Comparison of ENCODE assay signal across 9 mouse cellular contexts in the genomic region with DNA sequence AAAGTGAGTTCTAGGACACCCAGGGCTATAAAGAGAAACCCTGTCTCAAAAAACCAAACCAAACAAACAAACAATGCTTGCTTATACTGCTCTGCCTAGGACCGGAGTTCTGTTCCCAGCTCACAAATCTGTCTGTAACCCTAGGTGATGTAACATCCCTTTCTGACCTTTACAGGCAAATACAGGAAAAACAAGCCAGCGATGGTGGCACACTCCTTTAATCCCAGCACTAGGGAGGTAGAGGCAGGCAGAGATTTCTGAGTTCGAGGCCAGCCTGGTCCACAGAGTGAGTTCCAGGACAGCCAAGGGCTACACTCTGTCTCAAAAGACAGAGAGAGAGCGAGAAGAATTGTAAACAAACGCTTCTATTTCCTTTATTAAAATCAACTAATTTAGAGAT. TPM values are rescaled to one million over a fixed set of nuclear protein-coding genes. Genes with fewer than 3 reads are reported as not detected.
DNase-seq lines count a peak whose midpoint lies in the region; ATAC-seq and TF ChIP-seq lines count a peak whose summit lies in the region.
"Had no signal": no experiment of that assay in that cellular context is flagged by ENCODE, and none has a peak within 500 bp of the region (broad histone marks: within the 10 kb centered on the region; RNA-seq: fewer than 3 reads in every experiment).

No protein-coding gene starts in this region.

- H3K4me1 ChIP-seq in cerebellum, adult 2 months (ENCODE audit: control insufficient read depth, insufficient read depth, low read length): peaks cover 2% of the 10 kb centered on the region; the same call in 1 of the 2 replicates
- peaks cover 21% of the 10 kb centered on the region for H3K4me1 ChIP-seq in liver, embryonic 12.5 days
- H3K4me1 ChIP-seq in liver, embryonic 11.5 days (replicated peaks; ENCODE audit: control insufficient read depth, insufficient read depth, low read length): peaks cover 3% of the 10 kb centered on the region; the same call in 1 of the 2 replicates
- peaks cover 15% of the 10 kb centered on the region for H3K4me1 ChIP-seq in hindbrain, embryonic 16.5 days (ENCODE audit: control insufficient read depth, insufficient read depth, low read depth, low read length)
- peaks cover 10% of the 10 kb centered on the region; the same call in 1 of the 2 replicates for H3K4me1 ChIP-seq in stomach, embryonic 14.5 days (ENCODE audit: control insufficient read depth, insufficient read depth, low read length)

- ATAC-seq in liver, embryonic 12.5 days: no peak
- no peak for ATAC-seq in liver, embryonic 11.5 days (replicated peaks; ENCODE audit: low FRiP score)
- ATAC-seq in hindbrain, embryonic 16.5 days: no peak
- ATAC-seq in stomach, embryonic 14.5 days (ENCODE audit: insufficient number of reproducible peaks, insufficient read depth, low FRiP score, low read depth): no peak

- H3K27ac ChIP-seq in cerebellum, adult 2 months (ENCODE audit: insufficient read depth, low read length): no peak overlapping the region
- H3K27ac ChIP-seq in liver, embryonic 12.5 days: no peak overlapping the region
- no peak overlapping the region for H3K27ac ChIP-seq in liver, embryonic 11.5 days (ENCODE audit: low read depth, low read length)
- peak overlapping the region; percentile 97 for H3K27ac ChIP-seq in hindbrain, embryonic 16.5 days (ENCODE audit: low read depth, low read length)
- H3K27ac ChIP-seq in stomach, embryonic 14.5 days (ENCODE audit: low read length): peak overlapping the region; percentile 75; the same call in 1 of the 2 replicates

- no peak for TF ChIP-seq CTCF in cerebellum, adult 2 months (IDR thresholded peaks at IDR 0.05; ENCODE audit: borderline replicate concordance, insufficient read depth, low read depth, low read length)

- H3K36me3 ChIP-seq in liver, embryonic 12.5 days: peaks cover 15% of the 10 kb centered on the region
- peaks cover 11% of the 10 kb centered on the region; the same call in 1 of the 2 replicates for H3K36me3 ChIP-seq in liver, embryonic 11.5 days (ENCODE audit: control insufficient read depth, insufficient read depth, low read length)
- peaks cover 16% of the 10 kb centered on the region for H3K36me3 ChIP-seq in hindbrain, embryonic 16.5 days (ENCODE audit: control insufficient read depth, insufficient read depth, low read length)
- H3K36me3 ChIP-seq in stomach, embryonic 14.5 days (ENCODE audit: control insufficient read depth, insufficient read depth, low read length): peaks cover 14% of the 10 kb centered on the region; the same call in 1 of the 2 replicates

- H3K4me2 ChIP-seq in liver, embryonic 12.5 days: peak overlapping the region; percentile 83
- H3K4me2 ChIP-seq in liver, embryonic 11.5 days: no peak overlapping the region; the same call in 1 of the 2 replicates
- H3K4me2 ChIP-seq in hindbrain, embryonic 16.5 days (ENCODE audit: low read length): peak overlapping the region; percentile 68
- no peak overlapping the region for H3K4me2 ChIP-seq in stomach, embryonic 14.5 days (replicated peaks; ENCODE audit: low read depth, low read length)

- TF ChIP-seq POLR2A in cerebellum, adult 2 months (IDR thresholded peaks at IDR 0.05; ENCODE audit: borderline replicate concordance, insufficient read depth, low read length): no peak

- H3K27me3 ChIP-seq in cerebellum, adult 2 months (ENCODE audit: control insufficient read depth, insufficient read depth, low read length): no peaks in the 10 kb centered on the region
- H3K27me3 ChIP-seq in liver, embryonic 12.5 days (replicated peaks): no peaks in the 10 kb centered on the region
- H3K27me3 ChIP-seq in liver, embryonic 11.5 days (replicated peaks; ENCODE audit: control insufficient read depth, insufficient read depth, low read length): no peaks in the 10 kb centered on the region
- H3K27me3 ChIP-seq in hindbrain, embryonic 16.5 days (replicated peaks; ENCODE audit: control insufficient read depth, insufficient read depth, low read length): no peaks in the 10 kb centered on the region
- no peaks in the 10 kb centered on the region for H3K27me3 ChIP-seq in stomach, embryonic 14.5 days (ENCODE audit: control insufficient read depth, insufficient read depth, low read length)

- peak overlapping the region; percentile 12 for H3K4me3 ChIP-seq in cerebellum, adult 2 months (replicated peaks; ENCODE audit: insufficient read depth, low read depth, low read length)
- H3K4me3 ChIP-seq in liver, embryonic 12.5 days: no peak overlapping the region
- no peak overlapping the region for H3K4me3 ChIP-seq in liver, embryonic 11.5 days (ENCODE audit: low read depth, low read length)
- H3K4me3 ChIP-seq in hindbrain, embryonic 16.5 days (ENCODE audit: low read length): no peak overlapping the region
- H3K4me3 ChIP-seq in stomach, embryonic 14.5 days (ENCODE audit: low read depth, low read length): no peak overlapping the region

- no peaks in the 10 kb centered on the region for H3K9me3 ChIP-seq in liver, embryonic 12.5 days (replicated peaks)
- no peaks in the 10 kb centered on the region for H3K9me3 ChIP-seq in liver, embryonic 11.5 days (ENCODE audit: control insufficient read depth, low read length)
- no peaks in the 10 kb centered on the region for H3K9me3 ChIP-seq in hindbrain, embryonic 16.5 days (ENCODE audit: control insufficient read depth, low read length)
- no peaks in the 10 kb centered on the region for H3K9me3 ChIP-seq in stomach, embryonic 14.5 days (ENCODE audit: control insufficient read depth, low read depth, low read length)

- 92% methylated on average over 5 of the region's 5 CpGs for WGBS in cerebellum, adult 2 months
- 76% methylated on average over 5 of the region's 5 CpGs for WGBS in liver, embryonic 12.5 days (ENCODE audit: insufficient replicate concordance)
- WGBS in liver, embryonic 11.5 days: 86% methylated on average over 5 of the region's 5 CpGs
- 88% methylated on average over 5 of the region's 5 CpGs for WGBS in hindbrain, embryonic 16.5 days
- 89% methylated on average over 5 of the region's 5 CpGs for WGBS in stomach, embryonic 14.5 days

- H3K9ac ChIP-seq in liver, embryonic 12.5 days: no peak overlapping the region
- H3K9ac ChIP-seq in liver, embryonic 11.5 days (ENCODE audit: low read depth, low read length): no peak overlapping the region
- H3K9ac ChIP-seq in hindbrain, embryonic 16.5 days (ENCODE audit: low read depth, low read length): no peak overlapping the region
- no peak overlapping the region for H3K9ac ChIP-seq in stomach, embryonic 14.5 days (replicated peaks; ENCODE audit: low read depth, low read length)

- DNase-seq in cerebellum, adult 2 months: no peak
- DNase-seq in cerebellum, adult 11 months: no peak
- no peak for DNase-seq in liver, embryonic 11.5 days (ENCODE audit: low spot score)
- DNase-seq in retina, embryonic 14.5 days (ENCODE audit: low spot score): no peak
- DNase-seq in adrenal gland, adult 18-20 months (ENCODE audit: low spot score in 2 of 2): no peak
- DNase-seq: thymus, postnatal 36 days had no signal

RNA-seq across cellular contexts. Expression of gene Zfp383, which starts 0.8 kb away (rescaled TPM):
- polyA plus RNA-seq in cerebellum, adult 2 months (2012; rRNA removed): 13.4 and 14.0 TPM in 2 replicates
- 0.54 and 0.55 TPM in 2 replicates for polyA plus RNA-seq in liver, embryonic 12.5 days (2016; fragmentation: Nextera tagmentation; extraction: Ambion mirVana)
- polyA plus RNA-seq in liver, embryonic 11.5 days (2014; fragmentation: Nextera tagmentation; extraction: Ambion mirVana): 2.2 and 2.3 TPM in 2 replicates
- 5.1 and 5.4 TPM in 2 replicates for polyA plus RNA-seq in hindbrain, embryonic 16.5 days (2015; fragmentation: Nextera tagmentation; extraction: Ambion mirVana)
- 6.7 and 8.0 TPM in 2 replicates for polyA plus RNA-seq in stomach, embryonic 14.5 days (2014; fragmentation: Nextera tagmentation; extraction: Ambion mirVana)
- 1 to 10 TPM; 5.2 to 5.8 TPM for total RNA-seq in adrenal gland, adult 18-20 months (2021)

RNA-seq across cellular contexts. Expression of gene Zfp27, which starts 0.8 kb away (rescaled TPM):
- polyA plus RNA-seq in cerebellum, adult 2 months (2012; rRNA removed): 13.7 and 14.4 TPM in 2 replicates
- polyA plus RNA-seq in liver, embryonic 12.5 days (2016; fragmentation: Nextera tagmentation; extraction: Ambion mirVana): 2.6 and 3.4 TPM in 2 replicates
- 4.9 and 5.8 TPM in 2 replicates for polyA plus RNA-seq in liver, embryonic 11.5 days (2014; fragmentation: Nextera tagmentation; extraction: Ambion mirVana)
- polyA plus RNA-seq in hindbrain, embryonic 16.5 days (2015; fragmentation: Nextera tagmentation; extraction: Ambion mirVana): 12.9 and 14.2 TPM in 2 replicates
- polyA plus RNA-seq in stomach, embryonic 14.5 days (2014; fragmentation: Nextera tagmentation; extraction: Ambion mirVana): 10.9 and 12.8 TPM in 2 replicates
- total RNA-seq in adrenal gland, adult 18-20 months (2021): 10 to 100 TPM in 1 of 2 experiments, 1 to 10 TPM in 1; 9.2 to 10.2 TPM

RNA-seq across cellular contexts. Expression of gene Zfp74, which starts 46.7 kb away (rescaled TPM):
- polyA plus RNA-seq in cerebellum, adult 2 months (2012; rRNA removed): 15.4 and 17.3 TPM in 2 replicates
- polyA plus RNA-seq in liver, embryonic 12.5 days (2016; fragmentation: Nextera tagmentation; extraction: Ambion mirVana): 3.6 and 4.8 TPM in 2 replicates
- 6.7 and 7.0 TPM in 2 replicates for polyA plus RNA-seq in liver, embryonic 11.5 days (2014; fragmentation: Nextera tagmentation; extraction: Ambion mirVana)
- polyA plus RNA-seq in hindbrain, embryonic 16.5 days (2015; fragmentation: Nextera tagmentation; extraction: Ambion mirVana): 20.7 and 23.3 TPM in 2 replicates
- 12.0 and 13.3 TPM in 2 replicates for polyA plus RNA-seq in stomach, embryonic 14.5 days (2014; fragmentation: Nextera tagmentation; extraction: Ambion mirVana)
- total RNA-seq in adrenal gland, adult 18-20 months (2021): 10 to 100 TPM in 1 of 2 experiments, 1 to 10 TPM in 1; 8.6 to 10.0 TPM

RNA-seq across cellular contexts. Expression of gene Zfp420, which starts 47.4 kb away (rescaled TPM):
- 12.7 and 13.6 TPM in 2 replicates for polyA plus RNA-seq in cerebellum, adult 2 months (2012; rRNA removed)
- polyA plus RNA-seq in liver, embryonic 12.5 days (2016; fragmentation: Nextera tagmentation; extraction: Ambion mirVana): 1.9 TPM in 2 replicates
- polyA plus RNA-seq in liver, embryonic 11.5 days (2014; fragmentation: Nextera tagmentation; extraction: Ambion mirVana): 3.9 and 5.7 TPM in 2 replicates
- polyA plus RNA-seq in hindbrain, embryonic 16.5 days (2015; fragmentation: Nextera tagmentation; extraction: Ambion mirVana): 20.1 and 20.9 TPM in 2 replicates
- 8.8 and 12.2 TPM in 2 replicates for polyA plus RNA-seq in stomach, embryonic 14.5 days (2014; fragmentation: Nextera tagmentation; extraction: Ambion mirVana)
- 1 to 10 TPM; 6.3 to 6.8 TPM for total RNA-seq in adrenal gland, adult 18-20 months (2021)

RNA-seq across cellular contexts. Expression of gene Zfp940, which starts 53.7 kb away (rescaled TPM):
- 10.6 and 10.8 TPM in 2 replicates for polyA plus RNA-seq in cerebellum, adult 2 months (2012; rRNA removed)
- 2.1 and 2.4 TPM in 2 replicates for polyA plus RNA-seq in liver, embryonic 12.5 days (2016; fragmentation: Nextera tagmentation; extraction: Ambion mirVana)
- polyA plus RNA-seq in liver, embryonic 11.5 days (2014; fragmentation: Nextera tagmentation; extraction: Ambion mirVana): 3.9 TPM in 2 replicates
- 13.3 and 15.1 TPM in 2 replicates for polyA plus RNA-seq in hindbrain, embryonic 16.5 days (2015; fragmentation: Nextera tagmentation; extraction: Ambion mirVana)
- polyA plus RNA-seq in stomach, embryonic 14.5 days (2014; fragmentation: Nextera tagmentation; extraction: Ambion mirVana): 6.3 and 6.5 TPM in 2 replicates
- 1 to 10 TPM in 1 of 2 experiments, under 1 TPM in 1; 0.53 to 2.2 TPM for total RNA-seq in adrenal gland, adult 18-20 months (2021)

Comparison
In these comparisons a context has a peak if more than half of its experiments do, and no peak if none do; other contexts are left out.
1. H3K4me2 ChIP-seq: peak in liver, embryonic 12.5 days (single experiment) and hindbrain, embryonic 16.5 days (single experiment); none in liver, embryonic 11.5 days (single experiment) and stomach, embryonic 14.5 days (single experiment).
2. H3K27ac ChIP-seq: peak in hindbrain, embryonic 16.5 days (single experiment) and stomach, embryonic 14.5 days (single experiment); none in cerebellum, adult 2 months (single experiment), liver, embryonic 12.5 days (single experiment) and liver, embryonic 11.5 days (single experiment).